Mouse (Mus musculus) forebrain, embryonic 14.5 days (tissue): Measurements from ENCODE around the gene Kat7. TPM values are rescaled to one million over a fixed set of nuclear protein-coding genes. Genes with fewer than 3 reads are reported as not detected.

Source experiments
- ATAC-seq: fragments of 200-750 bp; cut with Nextera tagmentation; 2 replicates; pipeline ENCODE4 v1.8.0; 2017; ENCODE audit warnings: mild to moderate bottlenecking, moderate library complexity
- DNase-seq: peaks from one replicate; pipeline ENCODE4 v3.0.0-alpha.2; 2015; ENCODE audit warnings: low spot score
- H3K27ac ChIP-seq: fragments of 300-500 bp; sonication (generic); 2 replicates; pipeline ENCODE4 v1.5.1; 2014; ENCODE audit warnings: low read depth, mild to moderate bottlenecking, control low read depth, low read length, moderate library complexity
- H3K27me3 ChIP-seq: fragments of 300-500 bp; sonication (generic); replicated peaks from 2 replicates; pipeline ENCODE4 v1.6.1; 2014; ENCODE audit warnings: low read length, control low read depth, mixed read lengths; ENCODE audit not compliant: control insufficient read depth, insufficient read depth
- H3K36me3 ChIP-seq: fragments of 300-500 bp; sonication (generic); 2 replicates; pipeline ENCODE4 v1.6.1; 2014; ENCODE audit warnings: low read length, control low read depth; ENCODE audit not compliant: control insufficient read depth, insufficient read depth
- H3K4me1 ChIP-seq: fragments of 300-500 bp; sonication (generic); 2 replicates; pipeline ENCODE4 v1.6.1; 2014; ENCODE audit warnings: antibody characterized with exemption, low read length, control low read depth; ENCODE audit not compliant: control insufficient read depth, insufficient read depth
- H3K4me2 ChIP-seq: fragments of 300-500 bp; sonication (generic); 2 replicates; pipeline ENCODE4 v1.6.1; 2014; ENCODE audit warnings: mild to moderate bottlenecking, control low read depth, low read length
- H3K4me3 ChIP-seq: fragments of 300-500 bp; sonication (generic); 2 replicates; pipeline ENCODE4 v1.5.1; 2014; ENCODE audit warnings: low read depth, low read length, control low read depth
- H3K9ac ChIP-seq: fragments of 300-500 bp; sonication (generic); 2 replicates; pipeline ENCODE4 v1.6.1; 2014; ENCODE audit warnings: mild to moderate bottlenecking, low read length, control low read depth, moderate library complexity
- H3K9me3 ChIP-seq: fragments of 300-500 bp; sonication (generic); replicated peaks from 2 replicates; pipeline ENCODE4 v1.6.1; 2016; ENCODE audit warnings: low read length, control low read depth, mixed read lengths; ENCODE audit not compliant: control insufficient read depth
- WGBS: fragments of 180-500 bp; shearing (Covaris S2); extraction: QIAGEN DNeasy Blood & Tissue Kit; methylation state at CpG from one replicate; pipeline ENCODE4 v1.1.7; 2014; 5-methylcytosine and 5-hydroxymethylcytosine counted together
- polyA plus RNA-seq: library from polyadenylated mRNA; unstranded; fragments of >200 nt; fragmentation: Nextera tagmentation; extraction: Ambion mirVana; gene quantifications from 2 replicates; pipeline ENCODE4 v1.2.1, GENCODE M21; 2014

Kat7 gene
- polyA plus RNA-seq, 1 experiment from 2014 or later, result 66.5 TPM

- under 1% methylated on average over 46 of the region's 50 CpGs for WGBS
- H3K36me3 ChIP-seq, result no peaks in the 10 kb centered on the region
- peak; percentile 78 for ATAC-seq
Observed at GRCm38 (mm10) chr11:95337129-95337813, 27.2 kb upstream of the Kat7 start.

DNA sequence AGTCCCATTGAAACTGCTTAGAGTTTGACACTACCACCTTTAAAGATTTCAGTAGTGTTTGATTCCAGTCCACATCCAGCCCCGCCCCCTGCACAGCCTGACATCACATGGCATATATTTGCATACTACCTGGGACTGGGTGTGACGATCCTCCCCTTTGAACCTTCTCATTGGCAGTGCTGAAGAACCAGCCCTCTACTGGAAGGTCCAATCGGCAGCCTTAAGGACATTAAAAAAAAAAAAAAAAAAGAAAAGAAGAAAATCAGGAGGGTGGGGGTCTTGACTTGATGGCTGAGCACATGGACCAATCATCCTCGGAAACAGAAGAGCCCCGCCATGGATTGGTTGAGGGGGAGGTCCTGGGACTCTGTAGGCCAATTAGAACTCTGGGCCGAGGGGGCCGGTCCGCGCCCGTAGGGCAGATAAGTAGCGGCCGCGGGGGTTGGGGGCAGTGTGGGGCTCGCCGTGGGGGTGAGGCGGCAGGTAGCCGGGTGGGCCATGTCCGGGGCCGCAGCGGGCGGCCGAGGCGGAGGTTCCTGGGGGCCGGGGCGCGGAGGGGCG is 26.6 kb upstream of the Kat7 start, which contains the start of gene Fam117a:
Gene Fam117a (plus strand): TSS at position 451 of the 561 bp plus-strand sequence.
- peak; percentile 95 for DNase-seq
- H3K9ac ChIP-seq, result peak within 1 kb of the TSS; percentile 77
- peaks cover 8% of the 10 kb centered on the region; the same call in 1 of the 2 replicates for H3K4me1 ChIP-seq
- H3K27me3 ChIP-seq, result no peaks in the 10 kb centered on the region
- no peaks in the 10 kb centered on the region for H3K36me3 ChIP-seq
- no peak within 1 kb of the TSS for H3K27ac ChIP-seq
- WGBS, result under 1% methylated on average over 12 of the region's 27 CpGs
- no peaks in the 10 kb centered on the region for H3K9me3 ChIP-seq
- H3K4me2 ChIP-seq, result peak within 1 kb of the TSS; percentile 88
- peak; percentile 99 for ATAC-seq
- peak within 1 kb of the TSS; percentile 81 for H3K4me3 ChIP-seq

More at GRCm38 (mm10) chr11:95337129-95337813, 27.2 kb upstream of the Kat7 start:
- Histone ChIP-seq H3K9me3 (no peaks in the 10 kb centered on the region), H3K4me2 (peak overlapping the region; percentile 88), H3K27ac (no peak overlapping the region), H3K4me3 (peak overlapping the region; percentile 81), H3K9ac (peak overlapping the region; percentile 77), H3K4me1 (peaks cover 8% of the 10 kb centered on the region; the same call in 1 of the 2 replicates), H3K27me3 (no peaks in the 10 kb centered on the region)
- DNase-seq, result peak; percentile 57

GRCm38 (mm10) chr11:95334448-95335060 is 24.5 kb upstream of the Kat7 start:
- H3K27me3 ChIP-seq, result no peaks in the 10 kb centered on the region
- H3K9me3 ChIP-seq, result no peaks in the 10 kb centered on the region
- no peak overlapping the region for H3K4me3 ChIP-seq
- no peak overlapping the region for H3K9ac ChIP-seq
- ATAC-seq, result no peak
- H3K4me2 ChIP-seq, result no peak overlapping the region
- WGBS, result 69% methylated on average over 5 of the region's 5 CpGs
- no peaks in the 10 kb centered on the region for H3K36me3 ChIP-seq
- DNase-seq, result no peak
- 0 out of 2 replicates have a peak, but pooled peaks cover 7% of the 10 kb centered on the region for H3K4me1 ChIP-seq
- no peak overlapping the region for H3K27ac ChIP-seq

DNA sequence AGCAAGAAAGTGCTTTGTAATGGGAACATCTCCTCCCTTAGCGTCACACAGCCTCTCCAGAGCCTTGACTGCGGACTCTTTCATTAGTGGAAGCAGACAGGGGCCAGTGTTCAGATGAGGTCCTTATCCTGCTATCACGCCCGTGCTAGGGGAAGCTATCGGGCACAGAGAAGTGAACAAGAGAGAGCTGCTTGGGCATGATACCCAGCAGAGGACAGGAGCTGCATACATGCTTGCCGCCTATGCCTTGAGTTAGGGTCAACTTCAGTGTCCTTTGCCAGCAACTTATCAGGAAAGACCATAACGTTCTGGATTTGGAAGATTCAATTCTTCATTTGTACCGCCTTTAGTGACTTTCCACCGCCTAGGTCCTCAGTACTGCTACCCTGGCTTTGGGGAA is 23.8 kb upstream of the Kat7 start:
- H3K4me2 ChIP-seq, result no peak overlapping the region
- H3K27ac ChIP-seq, result no peak overlapping the region
- H3K27me3 ChIP-seq, result no peaks in the 10 kb centered on the region
- H3K4me3 ChIP-seq, result no peak overlapping the region
- no peaks in the 10 kb centered on the region for H3K9me3 ChIP-seq
- no peak for ATAC-seq
- no peak overlapping the region for H3K9ac ChIP-seq
- no peaks in the 10 kb centered on the region for H3K36me3 ChIP-seq
- DNase-seq, result no peak
- H3K4me1 ChIP-seq, result 0 out of 2 replicates have a peak, but pooled peaks cover 5% of the 10 kb centered on the region
- WGBS, result 84% methylated on average over 9 of the region's 9 CpGs

DNA sequence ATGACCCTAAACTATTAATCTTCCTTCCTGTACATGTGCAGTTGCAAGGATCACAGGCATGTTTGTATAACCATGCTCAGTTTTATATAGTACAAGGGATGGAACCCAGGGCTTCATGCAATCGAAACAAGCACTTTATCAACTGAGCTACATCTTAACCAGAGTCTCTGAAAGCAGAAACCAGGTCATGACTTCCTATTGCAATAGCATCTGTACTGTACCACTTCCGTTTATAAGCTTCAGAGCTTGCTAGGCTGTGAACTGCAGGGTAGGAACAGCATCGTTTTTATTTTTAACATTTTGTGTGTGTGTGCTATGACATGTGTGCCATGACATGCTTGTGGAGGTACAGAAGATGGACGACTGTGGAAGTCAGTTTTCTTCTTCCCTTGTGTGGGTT is 23.2 kb upstream of the Kat7 start:
- Histone ChIP-seq H3K27me3 (no peaks in the 10 kb centered on the region), H3K27ac (no peak overlapping the region), H3K36me3 (no peaks in the 10 kb centered on the region), H3K9ac (no peak overlapping the region), H3K4me1 (0 out of 2 replicates have a peak, but pooled peaks cover 5% of the 10 kb centered on the region), H3K4me2 (no peak overlapping the region), H3K9me3 (no peaks in the 10 kb centered on the region), H3K4me3 (no peak overlapping the region)
- 59% methylated on average over 4 of the region's 4 CpGs for WGBS
- no peak for DNase-seq
- no peak for ATAC-seq

DNA sequence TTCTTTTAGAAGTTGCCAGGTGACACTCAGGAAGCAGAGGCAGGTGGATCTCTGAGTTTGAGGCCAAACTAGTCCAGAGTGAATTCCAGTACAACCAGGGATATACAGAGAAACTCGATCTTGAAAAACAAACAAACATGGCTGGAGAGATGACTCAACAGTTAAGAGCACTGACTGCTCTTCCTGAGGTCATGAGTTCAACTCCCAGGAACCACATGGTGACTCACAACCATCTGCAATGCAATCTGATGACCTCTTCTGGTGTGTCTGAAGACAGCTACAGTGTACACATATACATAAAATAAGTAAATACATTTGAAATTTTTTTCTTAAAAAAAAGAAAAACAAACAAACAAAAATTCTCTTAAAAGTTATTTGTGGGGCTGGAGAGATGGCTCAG is 20.6 kb upstream of the Kat7 start:
- no peak overlapping the region for H3K9ac ChIP-seq

DNA sequence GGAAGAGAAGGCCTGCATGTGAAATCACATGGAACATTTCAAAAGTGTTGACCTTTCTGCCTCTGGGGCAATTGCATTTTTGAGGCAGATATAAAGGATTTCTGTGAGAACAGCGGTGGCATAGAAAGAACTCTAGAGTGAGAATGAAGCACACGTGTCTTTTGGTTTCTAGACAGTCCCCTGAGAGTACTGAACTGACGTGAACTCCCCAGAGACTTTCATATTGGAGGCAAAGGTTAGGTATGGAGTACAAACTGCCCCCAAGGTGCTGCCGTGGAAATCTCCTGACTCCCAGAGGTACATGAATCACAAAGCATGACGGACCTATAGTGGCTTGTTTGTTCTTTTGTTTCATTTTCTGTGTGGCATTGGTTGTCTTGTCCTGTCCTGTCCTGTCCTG is 18.6 kb upstream of the Kat7 start:
- no peaks in the 10 kb centered on the region for H3K27me3 ChIP-seq
- H3K27ac ChIP-seq, result no peak overlapping the region
- no peaks in the 10 kb centered on the region for H3K4me1 ChIP-seq
- WGBS, result 80% methylated on average over 5 of the region's 5 CpGs
- no peak overlapping the region for H3K4me2 ChIP-seq
- no peaks in the 10 kb centered on the region for H3K36me3 ChIP-seq
- H3K9ac ChIP-seq, result no peak overlapping the region
- ATAC-seq (no peak), DNase-seq (no peak)
- no peak overlapping the region for H3K4me3 ChIP-seq
- no peaks in the 10 kb centered on the region for H3K9me3 ChIP-seq

More for the DNA sequence above, 20.6 kb upstream of the Kat7 start:
- no peak overlapping the region for H3K4me2 ChIP-seq
- ATAC-seq (no peak), DNase-seq (no peak)
- H3K36me3 ChIP-seq, result no peaks in the 10 kb centered on the region
- H3K27me3 ChIP-seq, result no peaks in the 10 kb centered on the region
- no peak overlapping the region for H3K27ac ChIP-seq
- WGBS, result 88% methylated on average over 1 of the region's 1 CpGs
- H3K9me3 ChIP-seq, result no peaks in the 10 kb centered on the region
- H3K4me1 ChIP-seq, result no peaks in the 10 kb centered on the region
- H3K4me3 ChIP-seq, result no peak overlapping the region

GRCm38 (mm10) chr11:95326243-95326642 is 16.2 kb upstream of the Kat7 start:
- ATAC-seq (no peak), DNase-seq (no peak)
- Histone ChIP-seq H3K4me1 (no peaks in the 10 kb centered on the region), H3K36me3 (no peaks in the 10 kb centered on the region), H3K4me2 (no peak overlapping the region), H3K9me3 (no peaks in the 10 kb centered on the region), H3K27ac (no peak overlapping the region), H3K9ac (no peak overlapping the region), H3K4me3 (no peak overlapping the region), H3K27me3 (no peaks in the 10 kb centered on the region)
- WGBS, result 76% methylated on average over 11 of the region's 11 CpGs

DNA sequence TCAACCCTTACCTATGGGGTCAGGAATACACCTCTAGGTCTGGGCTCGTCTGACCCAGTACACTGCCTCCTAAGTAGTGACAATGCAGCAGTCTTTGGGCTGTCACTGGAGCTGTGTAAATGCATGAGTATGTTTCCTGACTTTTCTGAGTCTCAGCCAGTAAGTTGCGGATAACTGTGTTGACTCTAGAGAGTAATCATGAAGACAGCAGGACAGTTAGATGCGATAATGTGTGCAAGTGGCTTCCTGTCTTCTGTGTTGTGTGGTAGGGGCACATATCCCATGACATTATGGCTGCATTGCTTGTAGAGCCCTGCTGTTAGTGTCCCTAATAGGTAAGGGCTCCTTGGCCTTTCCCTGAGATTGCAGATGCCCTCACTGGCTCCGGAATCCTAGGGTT is 15.8 kb upstream of the Kat7 start:
- Histone ChIP-seq H3K27ac (no peak overlapping the region), H3K27me3 (no peaks in the 10 kb centered on the region), H3K4me3 (no peak overlapping the region), H3K9ac (no peak overlapping the region), H3K36me3 (no peaks in the 10 kb centered on the region), H3K4me2 (no peak overlapping the region), H3K9me3 (no peaks in the 10 kb centered on the region), H3K4me1 (no peaks in the 10 kb centered on the region)
- DNase-seq (no peak), ATAC-seq (no peak)
- WGBS, result 91% methylated on average over 4 of the region's 4 CpGs
